Mouse (Mus musculus) adrenal gland, postnatal 4 days (tissue): Measurements from ENCODE around the gene 6030408B16Rik. TPM values are rescaled to one million over a fixed set of nuclear protein-coding genes. Genes with fewer than 3 reads are reported as not detected.
"Not testable (repeated sequence)": the region's sequence is repeated elsewhere in the genome, so short reads cannot be mapped to it uniquely, and the experiment has no call there.

ENCODE experiments used
- DNase-seq, 2 experiments: peaks; one replicate each; pipeline ENCODE4 v3.0.0; 2021 to 2022; ENCODE audit warnings: low spot score in 2 of 2, mixed read lengths in 2 of 2
- total RNA-seq, 2 experiments: library from RNA; stranded (reverse); gene quantifications; 2 replicates each; pipeline ENCODE4 v1.2.3; 2021

The 6030408B16Rik gene
- total RNA-seq, 2 experiments from 2014 or later: 2.6 to 3.4 TPM

- no peak for DNase-seq
Measured at GRCm38 (mm10) chr15:101318889-101319765, 26.1 kb downstream of the 6030408B16Rik start.

- no peak for DNase-seq
Measured at GRCm38 (mm10) chr15:101320010-101320617, 27.1 kb downstream of the 6030408B16Rik start.

GRCm38 (mm10) chr15:101320618-101321041 is 27.6 kb downstream of the 6030408B16Rik start:
- DNase-seq: no peak

GRCm38 (mm10) chr15:101321126-101321525 is 28.1 kb downstream of the 6030408B16Rik start:
- no peak for DNase-seq

- no peak for DNase-seq
Measured at GRCm38 (mm10) chr15:101322106-101322505, 29.1 kb downstream of the 6030408B16Rik start.

- DNase-seq: no peak
Measured at GRCm38 (mm10) chr15:101322640-101323039, 29.6 kb downstream of the 6030408B16Rik start.

GRCm38 (mm10) chr15:101323511-101323910 is 30.5 kb downstream of the 6030408B16Rik start:
- DNase-seq: no peak

GRCm38 (mm10) chr15:101324409-101324808 is 31.4 kb downstream of the 6030408B16Rik start:
- DNase-seq: not testable (repeated sequence)

- no peak for DNase-seq
Measured at GRCm38 (mm10) chr15:101325991-101326534, 33.1 kb downstream of the 6030408B16Rik start.

GRCm38 (mm10) chr15:101327282-101327681 is 34.3 kb downstream of the 6030408B16Rik start:
- peak; percentile 69 to 87 for DNase-seq

- no peak for DNase-seq
Measured at GRCm38 (mm10) chr15:101328876-101329563, 36.0 kb downstream of the 6030408B16Rik start.

- DNase-seq: no peak
Measured at GRCm38 (mm10) chr15:101329564-101329892, 36.5 kb downstream of the 6030408B16Rik start.

GRCm38 (mm10) chr15:101331090-101331489 is 38.1 kb downstream of the 6030408B16Rik start:
- no peak for DNase-seq

- no peak for DNase-seq
Measured at GRCm38 (mm10) chr15:101332370-101332769, 39.4 kb downstream of the 6030408B16Rik start.

- no peak for DNase-seq
Measured at GRCm38 (mm10) chr15:101333165-101333564, 40.2 kb downstream of the 6030408B16Rik start.

GRCm38 (mm10) chr15:101333648-101334047 is 40.6 kb downstream of the 6030408B16Rik start:
- no peak for DNase-seq

- DNase-seq: no peak
Measured at GRCm38 (mm10) chr15:101336474-101337174, 43.6 kb downstream of the 6030408B16Rik start.

- no peak for DNase-seq
Measured at GRCm38 (mm10) chr15:101338359-101338758, 45.3 kb downstream of the 6030408B16Rik start.

- DNase-seq: peak; percentile 60 to 81
Measured at GRCm38 (mm10) chr15:101339537-101339936, 46.5 kb downstream of the 6030408B16Rik start.

- DNase-seq: no peak
Measured at GRCm38 (mm10) chr15:101341797-101342515, 48.9 kb downstream of the 6030408B16Rik start.
